Mouse (Mus musculus) c-Kit-positive CD71-positive TER-119-negative erythroid progenitor cells, embryonic 14.5 days (primary cell): ENCODE results near the gene Wap.
A peak's percentile ranks its signal among the peaks of the same experiment; 100 is the strongest.

Experiments
- DNase-seq: peaks from one replicate; pipeline ENCODE4 v3.0.0-alpha.2; 2013; ENCODE audit warnings: low read depth

Wap gene

DNA sequence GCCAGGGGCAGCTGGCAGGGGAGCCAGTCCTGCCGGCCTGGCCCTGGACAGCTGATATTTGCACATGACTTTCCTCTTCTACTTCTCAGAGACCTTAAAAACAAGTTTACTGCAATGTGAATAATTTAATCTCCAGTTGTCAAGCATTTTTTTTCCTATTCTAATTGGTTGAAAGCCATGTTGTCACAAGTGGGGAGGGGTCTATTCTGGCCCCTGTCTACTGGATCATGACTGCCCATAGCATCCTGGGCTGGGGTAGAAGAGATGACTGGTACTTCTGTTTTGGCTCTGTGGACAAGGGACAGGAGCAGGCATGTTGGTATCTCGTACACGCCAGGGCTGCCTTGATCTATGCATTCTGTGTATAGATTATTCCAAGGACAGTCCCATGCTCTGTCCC, 41.8 kb downstream of the Wap start:
- no peak for DNase-seq

DNA sequence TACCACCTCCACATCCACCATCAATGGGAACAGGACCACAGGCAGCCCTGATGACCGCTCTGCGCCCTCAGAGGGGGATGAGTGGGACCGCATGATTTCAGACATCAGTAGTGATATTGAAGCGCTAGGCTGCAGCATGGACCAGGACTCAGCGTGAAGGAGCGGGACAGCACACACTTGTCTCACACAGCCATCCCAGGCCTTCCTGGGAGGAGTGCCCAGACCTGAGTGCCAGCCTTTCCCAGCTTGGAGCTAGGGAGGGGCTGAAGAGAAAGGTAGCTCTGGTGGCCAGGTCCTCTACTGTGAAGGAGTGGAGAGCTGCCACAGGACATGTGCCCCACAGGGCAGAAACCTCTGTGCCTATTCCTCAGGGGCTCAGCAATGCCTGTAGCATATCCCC, 42.2 kb downstream of the Wap start:
- DNase-seq = no peak

DNA sequence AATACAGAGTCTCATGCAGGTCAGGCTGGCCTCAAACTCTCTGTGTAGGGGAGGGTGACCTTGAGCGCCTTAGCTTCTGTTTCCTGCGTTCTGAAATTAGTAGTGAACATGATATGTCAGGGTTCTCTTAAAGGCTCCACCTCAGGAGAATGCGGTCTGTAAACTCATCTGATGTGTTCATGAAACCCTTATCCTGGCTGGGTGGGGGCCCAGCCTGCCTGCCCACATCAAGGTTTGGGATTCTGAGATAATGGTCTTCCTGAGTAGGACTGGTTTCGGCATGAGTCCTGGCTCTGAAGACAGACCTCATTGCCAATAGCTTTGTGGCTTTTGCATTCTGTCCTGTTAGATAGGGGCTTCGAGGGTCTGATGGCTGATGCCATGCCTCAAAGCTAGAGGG, 43.1 kb downstream of the Wap start:
- peak; percentile 41 for DNase-seq

GRCm38 (mm10) chr11:6594845-6595244, 43.6 kb downstream of the Wap start:
- no peak for DNase-seq

DNA sequence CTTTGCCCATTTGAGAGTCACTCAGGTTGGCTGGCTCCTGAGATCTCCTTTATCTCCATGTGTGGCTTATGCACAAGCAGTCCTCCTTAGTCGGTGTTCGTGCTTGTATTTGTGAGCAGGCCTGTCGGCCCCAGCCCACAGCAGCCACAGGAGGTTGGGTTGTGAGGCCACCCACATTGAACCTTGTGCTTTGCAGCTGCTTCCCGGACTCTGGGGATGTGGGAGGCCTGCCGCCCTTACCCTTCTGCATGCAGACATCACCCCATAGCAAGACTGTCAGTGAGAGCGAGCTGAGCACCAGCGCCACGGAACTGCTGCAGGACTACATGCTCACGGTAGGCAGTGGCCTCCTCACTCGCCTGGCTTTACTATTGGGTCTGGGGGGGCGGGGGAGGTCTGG, 45.0 kb downstream of the Wap start:
- no peak for DNase-seq

GRCm38 (mm10) chr11:6590933-6591675, 47.3 kb downstream of the Wap start:
- DNase-seq = no peak

DNA sequence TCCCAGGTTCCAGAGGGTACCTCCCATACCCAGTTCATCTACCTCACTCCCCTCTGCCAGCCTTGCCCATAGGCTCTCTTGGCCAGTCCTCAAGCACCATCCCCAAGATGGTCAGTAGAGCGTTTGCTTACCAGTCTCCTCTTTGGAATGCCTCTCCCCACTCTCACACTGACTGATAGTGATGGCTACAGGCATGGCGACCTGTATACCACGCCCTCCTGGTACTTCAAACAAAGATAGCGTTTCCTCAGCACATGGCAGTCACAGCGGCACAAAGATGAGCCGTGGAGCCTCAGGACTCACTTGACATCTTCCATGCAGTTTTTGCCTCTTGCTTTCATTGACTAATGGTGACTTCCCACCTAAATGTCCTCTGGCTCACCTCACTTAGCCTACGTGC, 48.6 kb downstream of the Wap start:
- DNase-seq = no peak

GRCm38 (mm10) chr11:6588295-6588694, 50.1 kb downstream of the Wap start:
- no peak for DNase-seq

DNA sequence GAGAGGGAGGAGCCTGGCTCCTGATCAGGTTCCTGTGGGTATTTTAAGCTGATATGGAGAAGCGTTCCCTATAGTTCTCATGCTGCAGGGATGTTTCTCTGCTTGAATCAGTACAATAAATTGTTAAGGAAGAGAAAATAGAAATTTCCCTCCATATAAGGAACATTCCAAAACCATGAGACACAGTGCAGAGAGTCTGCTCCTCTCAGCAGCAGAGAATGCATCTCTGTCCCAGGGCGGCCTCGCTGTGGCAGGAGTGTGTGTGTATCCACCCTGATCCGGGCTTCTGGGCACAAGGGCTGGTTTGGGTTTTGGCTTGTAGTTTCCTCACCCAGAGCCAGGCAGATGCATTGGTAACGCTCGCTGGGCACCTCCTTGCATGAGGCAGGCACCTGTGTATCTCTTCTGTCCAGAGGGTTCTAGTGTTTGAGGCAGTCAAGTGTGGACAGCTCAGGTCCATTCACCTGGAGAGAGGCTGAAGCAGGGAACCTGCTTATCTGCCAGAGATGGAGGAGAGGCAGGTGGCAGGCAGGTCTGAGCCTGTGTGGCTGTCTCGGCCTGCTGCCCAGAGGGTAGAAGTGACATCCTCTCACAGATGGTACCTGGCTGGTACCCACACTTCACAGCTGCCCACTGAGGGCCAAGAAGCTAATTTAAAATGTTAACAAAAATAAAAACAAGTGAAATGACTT, 51.0 kb downstream of the Wap start:
- DNase-seq = no peak

- no peak for DNase-seq
Measured at GRCm38 (mm10) chr11:6586660-6587059, 51.8 kb downstream of the Wap start.

DNA sequence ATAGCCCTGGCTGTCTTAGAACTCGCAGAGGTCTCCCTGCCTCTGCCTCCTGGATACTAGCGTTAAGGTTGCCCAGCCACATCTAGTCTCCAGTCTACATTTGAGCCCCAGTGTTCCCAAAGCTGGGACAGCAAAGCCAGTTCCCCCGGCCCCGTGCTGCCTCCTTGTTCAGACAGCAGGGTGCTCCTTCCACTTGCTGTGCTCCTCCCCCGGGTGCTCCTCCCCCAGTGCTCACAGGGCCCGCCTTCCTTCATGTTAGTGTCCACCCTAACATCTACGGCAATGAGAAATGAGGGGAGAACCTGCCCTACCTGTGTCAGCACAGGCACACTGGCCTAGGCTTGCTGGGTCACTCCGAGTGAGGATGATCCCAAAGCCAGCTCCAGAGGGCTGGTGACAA, 52.7 kb downstream of the Wap start:
- no peak for DNase-seq
